Mouse (Mus musculus) megakaryocyte progenitor cell, adult 5-6 weeks (primary cell): ENCODE results near the gene Hsd3b2. TPM values are rescaled to one million over a fixed set of nuclear protein-coding genes. Genes with fewer than 3 reads are reported as not detected.
"Not testable (repeated sequence)": the region's sequence is repeated elsewhere in the genome, so short reads cannot be mapped to it uniquely, and the experiment has no call there.

Experiments used
- ATAC-seq: replicated peaks from 2 replicates; pipeline ENCODE4 v1.8.0; 2016; ENCODE audit warnings: mild to moderate bottlenecking, moderate TSS enrichment, inconsistent platforms; ENCODE audit not compliant: poor library complexity
- total RNA-seq, 2 experiments: library from RNA; stranded (forward) in 1 of 2; stranded (reverse) in 1 of 2; fragments of 157-497, 149-512 nt in 1 of 2; fragments of 200-1000 nt in 1 of 2; gene quantifications; 2 replicates each; pipeline versions ENCODE4 v1.2.3 to v1.2.4; 2015 to 2017

Hsd3b2 gene
- total RNA-seq (2015), result not detected in 2 replicates
- not detected in 2 replicates for total RNA-seq (2017)

- ATAC-seq, result no peak
Observed at GRCm38 (mm10) chr3:98724376-98724775, at the start of gene Hsd3b2. Hsd3b2 (minus strand) TSS chr3:98724543.

DNA sequence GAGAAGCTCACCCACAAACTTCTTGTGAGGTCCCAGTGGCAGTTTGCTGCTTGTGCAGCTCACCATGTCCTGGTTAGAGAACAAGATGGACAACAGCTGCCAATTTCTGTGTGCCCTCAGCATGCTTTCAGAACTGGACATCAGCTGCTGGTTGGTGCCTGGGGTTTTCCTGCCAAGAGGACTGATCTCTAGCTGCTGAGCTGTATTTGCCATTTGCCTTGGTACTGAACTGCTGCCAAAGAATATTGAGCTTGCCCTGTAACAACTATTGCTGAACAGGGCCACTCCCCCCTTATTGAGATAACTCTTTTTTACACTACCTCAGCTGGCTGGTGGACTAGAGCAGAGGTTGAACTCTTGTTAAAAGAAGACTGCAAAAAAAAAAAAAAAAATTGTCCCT, 39.8 kb upstream of the Hsd3b2 start:
- no peak for ATAC-seq

DNA sequence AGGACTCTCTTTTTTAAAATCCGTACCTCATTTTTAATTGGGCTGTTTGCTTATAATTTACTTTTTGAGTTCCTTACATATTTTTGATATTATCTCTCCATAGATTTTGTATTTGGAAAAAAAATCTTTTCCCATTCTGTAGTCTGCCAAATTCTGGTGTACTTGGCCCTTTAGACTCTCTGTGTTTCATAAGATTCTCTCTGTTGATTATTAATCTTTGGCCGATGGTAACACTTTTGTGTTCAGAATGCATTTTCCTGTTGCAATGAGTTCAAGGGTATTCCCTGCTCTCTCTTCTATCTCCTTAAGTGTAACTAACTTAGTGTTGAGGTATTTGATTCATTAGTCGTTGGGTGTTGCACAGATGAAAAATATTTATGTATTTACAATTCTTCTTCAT, 32.5 kb upstream of the Hsd3b2 start:
- ATAC-seq, result no peak

- no peak for ATAC-seq
Observed at GRCm38 (mm10) chr3:98752171-98752570, 27.8 kb upstream of the Hsd3b2 start.

DNA sequence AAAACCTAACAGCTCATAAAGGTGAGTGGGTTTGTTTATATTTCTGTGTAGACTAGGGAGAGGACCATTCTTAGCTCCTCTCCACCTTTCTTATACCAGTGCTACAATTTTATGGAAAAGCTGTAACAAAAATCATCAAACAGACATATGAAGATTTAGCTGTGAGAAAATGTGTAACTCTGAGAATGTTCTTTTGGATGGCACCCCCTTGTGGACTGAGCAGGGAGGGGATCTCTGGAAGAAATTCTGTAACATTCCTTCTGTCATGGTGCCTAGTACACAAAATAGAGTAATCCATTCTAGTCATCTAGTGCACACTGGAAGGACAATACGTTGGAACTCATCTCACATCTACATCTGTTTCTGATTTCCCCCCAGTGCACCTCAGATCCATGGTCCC, 16.7 kb upstream of the Hsd3b2 start:
- not testable (repeated sequence) for ATAC-seq

- ATAC-seq, result no peak
Observed at GRCm38 (mm10) chr3:98734340-98734739, 10.0 kb upstream of the Hsd3b2 start.

GRCm38 (mm10) chr3:98733724-98734123, 9.4 kb upstream of the Hsd3b2 start:
- ATAC-seq, result no peak

GRCm38 (mm10) chr3:98726281-98726680, 1.9 kb upstream of the Hsd3b2 start:
- ATAC-seq, result no peak

GRCm38 (mm10) chr3:98720740-98721139, 3.6 kb downstream of the Hsd3b2 start:
- ATAC-seq, result no peak

DNA sequence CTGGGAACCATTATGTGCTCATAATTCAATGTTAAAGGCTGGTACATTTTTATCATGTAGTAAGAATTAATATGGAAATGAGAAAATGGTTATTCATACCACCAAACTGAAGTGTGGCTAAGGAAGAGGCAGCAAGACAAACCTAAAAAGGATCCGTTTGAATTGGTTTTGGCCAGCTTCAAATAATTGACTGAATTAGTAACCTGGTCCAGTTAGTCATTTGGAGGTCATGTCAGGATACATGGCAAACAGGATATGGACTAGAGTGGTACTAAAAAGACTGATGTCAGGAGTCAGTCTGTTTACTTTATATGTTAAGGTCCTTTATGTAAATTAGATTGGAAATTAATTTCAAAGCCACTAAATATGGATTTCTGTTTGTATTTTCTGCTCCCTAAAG, 41.9 kb downstream of the Hsd3b2 start:
- no peak for ATAC-seq

DNA sequence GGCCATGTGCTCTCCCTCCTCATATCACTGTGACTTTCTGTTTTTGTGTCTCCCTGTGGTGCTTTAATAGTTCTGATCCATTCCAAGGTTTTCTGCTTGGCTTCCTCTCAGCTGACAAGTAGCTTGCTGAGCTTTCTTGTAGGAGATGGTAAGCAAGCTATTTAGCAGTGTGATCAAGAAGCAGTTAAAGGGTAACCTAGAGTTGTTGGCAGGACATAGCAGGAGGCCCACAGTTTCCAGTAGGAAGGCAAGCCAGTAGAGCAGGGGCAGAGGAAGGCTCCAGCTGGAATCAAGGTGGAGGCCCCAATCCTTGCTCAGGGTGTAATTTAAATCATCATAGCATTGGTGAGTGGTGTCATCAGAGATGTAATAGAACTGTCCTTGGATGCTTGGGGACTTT, 43.6 kb downstream of the Hsd3b2 start:
- ATAC-seq, result no peak

Other genes with a start within 250 kb of the Hsd3b2 start
- gene Hsd3b4, start 214.0 kb downstream of the Hsd3b2 start, total RNA-seq (2015), result not detected in 2 replicates
- not detected in 2 replicates for gene Hsd3b4, start 214.0 kb downstream of the Hsd3b2 start, total RNA-seq (2017)
- not detected in 2 replicates for gene Gm10681, start 135.7 kb downstream of the Hsd3b2 start, total RNA-seq (2015)
- gene Gm10681, start 135.7 kb downstream of the Hsd3b2 start, total RNA-seq (2017), result not detected in 2 replicates
- gene Hsd3b5, start 94.3 kb downstream of the Hsd3b2 start, total RNA-seq (2015), result not detected in 2 replicates
- not detected in 2 replicates for gene Hsd3b5, start 94.3 kb downstream of the Hsd3b2 start, total RNA-seq (2017)
- gene Hsd3b3, start 38.6 kb upstream of the Hsd3b2 start, total RNA-seq (2015), result not detected in 2 replicates
- gene Hsd3b3, start 38.6 kb upstream of the Hsd3b2 start, total RNA-seq (2017), result not detected in 2 replicates
- not detected in 2 replicates for gene Hsd3b6, start 89.9 kb upstream of the Hsd3b2 start, total RNA-seq (2015)
- gene Hsd3b6, start 89.9 kb upstream of the Hsd3b2 start, total RNA-seq (2017), result not detected in 2 replicates
- not detected in 2 replicates for gene Hsd3b1, start 135.3 kb upstream of the Hsd3b2 start, total RNA-seq (2015)
- not detected in 2 replicates for gene Hsd3b1, start 135.3 kb upstream of the Hsd3b2 start, total RNA-seq (2017)
- not detected in 2 replicates for gene Hao2, start 168.7 kb upstream of the Hsd3b2 start, total RNA-seq (2015)
- not detected in 2 replicates for gene Hao2, start 168.7 kb upstream of the Hsd3b2 start, total RNA-seq (2017)